Mouse (Mus musculus): Measurements from ENCODE around the gene Herc1.

Herc1 gene

GRCm38 (mm10) chr9:66465087-66465486 lies 114.8 kb downstream of the Herc1 start:
- in situ Hi-C loops (cut with MboI; ENCODE audit: low pct_unique_long_range_greater_than_20kb in 1 of 2, low sequenced_read_pairs in 2 of 2, unreplicated experiment in 1 of 2) = no loop called here

- in situ Hi-C loops (cut with MboI; ENCODE audit: low pct_unique_long_range_greater_than_20kb in 1 of 2, low sequenced_read_pairs in 2 of 2, unreplicated experiment in 1 of 2) = no loop called here
Measured at GRCm38 (mm10) chr9:66477785-66478184, 127.5 kb downstream of the Herc1 start.

DNA sequence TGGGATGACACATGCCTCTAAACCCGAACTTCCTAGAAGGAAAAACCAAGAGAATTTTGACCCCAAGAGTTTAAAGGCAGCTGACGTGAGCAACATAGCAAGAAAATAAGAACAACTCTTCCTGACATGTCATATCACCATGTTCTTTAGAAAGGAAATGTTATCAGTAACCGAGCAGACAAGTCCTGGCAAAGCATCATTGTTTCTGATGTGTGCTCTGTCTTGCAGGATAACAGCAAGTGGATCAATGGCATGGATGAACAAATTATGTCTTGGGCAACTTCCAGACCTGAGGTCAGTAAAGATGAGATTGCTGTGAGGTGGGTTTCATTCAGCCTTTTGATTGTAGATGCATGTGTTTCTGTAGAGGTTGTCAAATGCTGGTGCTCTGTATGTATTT lies 133.2 kb downstream of the Herc1 start:
- in situ Hi-C loops (cut with MboI; ENCODE audit: low pct_unique_long_range_greater_than_20kb in 1 of 2, low sequenced_read_pairs in 2 of 2, unreplicated experiment in 1 of 2) = no loop called here

DNA sequence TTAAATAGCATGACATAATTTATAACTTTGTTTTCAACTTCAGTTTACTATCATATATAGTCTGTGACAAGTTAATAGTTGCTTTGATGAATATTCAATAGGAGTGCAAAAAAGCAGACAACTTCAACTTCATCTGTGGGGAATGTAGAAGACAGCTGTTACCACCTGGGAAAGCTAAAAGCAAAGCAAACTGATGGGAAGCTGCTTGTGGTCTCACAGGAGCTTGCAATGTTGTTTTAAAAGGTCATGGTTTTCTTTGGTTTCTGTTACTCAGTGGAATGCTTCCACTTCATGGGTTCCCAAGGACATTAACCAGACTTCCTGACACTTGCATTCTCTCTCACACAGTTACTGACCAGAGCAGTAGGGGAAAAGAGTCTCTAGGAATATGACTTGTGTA lies 138.5 kb downstream of the Herc1 start:
- in situ Hi-C loops (cut with MboI; ENCODE audit: low pct_unique_long_range_greater_than_20kb in 1 of 2, low sequenced_read_pairs in 2 of 2, unreplicated experiment in 1 of 2) = no loop called here

- in situ Hi-C loops (cut with MboI; ENCODE audit: low pct_unique_long_range_greater_than_20kb in 1 of 2, low sequenced_read_pairs in 2 of 2, unreplicated experiment in 1 of 2) = no loop called here
Measured at GRCm38 (mm10) chr9:66492361-66492760, 142.1 kb downstream of the Herc1 start.

GRCm38 (mm10) chr9:66493992-66494391 lies 143.7 kb downstream of the Herc1 start:
- in situ Hi-C loops (cut with MboI; ENCODE audit: low pct_unique_long_range_greater_than_20kb in 1 of 2, low sequenced_read_pairs in 2 of 2, unreplicated experiment in 1 of 2) = no loop called here

GRCm38 (mm10) chr9:66501248-66501647 lies 151.0 kb downstream of the Herc1 start:
- in situ Hi-C loops (cut with MboI; ENCODE audit: low pct_unique_long_range_greater_than_20kb in 1 of 2, low sequenced_read_pairs in 2 of 2, unreplicated experiment in 1 of 2) = no loop called here

GRCm38 (mm10) chr9:66503879-66504411 lies 153.7 kb downstream of the Herc1 start:
- in situ Hi-C loops (cut with MboI; ENCODE audit: low pct_unique_long_range_greater_than_20kb in 1 of 2, low sequenced_read_pairs in 2 of 2, unreplicated experiment in 1 of 2) = no loop called here

DNA sequence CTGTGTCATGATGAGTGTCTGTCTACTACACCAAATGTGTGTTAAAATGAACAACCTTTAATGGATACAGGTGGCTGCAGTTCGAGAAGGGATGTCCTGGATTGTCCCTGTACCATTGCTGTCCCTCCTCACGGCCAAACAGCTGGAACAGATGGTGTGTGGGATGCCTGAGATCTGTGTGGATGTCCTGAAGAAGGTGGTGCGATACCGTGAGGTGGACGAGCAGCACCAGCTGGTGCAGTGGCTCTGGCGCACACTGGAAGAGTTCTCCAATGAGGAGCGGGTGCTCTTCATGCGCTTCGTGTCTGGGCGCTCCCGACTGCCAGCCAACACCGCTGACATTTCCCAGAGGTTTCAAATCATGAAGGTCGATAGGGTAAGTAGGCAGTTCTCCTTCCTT lies 154.3 kb downstream of the Herc1 start:
- in situ Hi-C loops (cut with MboI; ENCODE audit: low pct_unique_long_range_greater_than_20kb in 1 of 2, low sequenced_read_pairs in 2 of 2, unreplicated experiment in 1 of 2) = no loop called here

GRCm38 (mm10) chr9:66505141-66505917 lies 155.1 kb downstream of the Herc1 start:
- in situ Hi-C loops (cut with MboI; ENCODE audit: low pct_unique_long_range_greater_than_20kb in 1 of 2, low sequenced_read_pairs in 2 of 2, unreplicated experiment in 1 of 2) = no loop called here

- in situ Hi-C loops (cut with MboI; ENCODE audit: low pct_unique_long_range_greater_than_20kb in 1 of 2, low sequenced_read_pairs in 2 of 2, unreplicated experiment in 1 of 2) = no loop called here
Measured at GRCm38 (mm10) chr9:66506011-66506410, 155.8 kb downstream of the Herc1 start.

DNA sequence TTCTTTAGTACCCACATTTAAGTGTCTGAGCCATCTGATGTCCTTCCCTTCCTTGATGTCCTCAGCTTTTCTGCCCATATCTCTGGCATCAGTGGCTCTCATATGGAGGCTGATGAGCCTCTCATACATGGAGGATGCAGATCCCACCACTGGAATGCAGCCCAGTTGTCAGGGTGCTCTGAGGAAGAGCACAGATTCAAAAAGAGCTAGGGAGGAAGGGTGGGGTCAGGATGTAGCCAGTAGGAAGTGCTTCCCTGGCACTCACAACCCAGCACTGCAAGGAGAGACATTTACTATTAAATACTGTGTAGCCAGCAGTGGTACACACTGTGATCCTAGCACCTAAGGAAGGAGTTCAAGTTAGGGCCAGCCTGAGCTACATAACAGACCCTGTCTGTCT lies 156.2 kb downstream of the Herc1 start:
- in situ Hi-C loops (cut with MboI; ENCODE audit: low pct_unique_long_range_greater_than_20kb in 1 of 2, low sequenced_read_pairs in 2 of 2, unreplicated experiment in 1 of 2) = no loop called here

DNA sequence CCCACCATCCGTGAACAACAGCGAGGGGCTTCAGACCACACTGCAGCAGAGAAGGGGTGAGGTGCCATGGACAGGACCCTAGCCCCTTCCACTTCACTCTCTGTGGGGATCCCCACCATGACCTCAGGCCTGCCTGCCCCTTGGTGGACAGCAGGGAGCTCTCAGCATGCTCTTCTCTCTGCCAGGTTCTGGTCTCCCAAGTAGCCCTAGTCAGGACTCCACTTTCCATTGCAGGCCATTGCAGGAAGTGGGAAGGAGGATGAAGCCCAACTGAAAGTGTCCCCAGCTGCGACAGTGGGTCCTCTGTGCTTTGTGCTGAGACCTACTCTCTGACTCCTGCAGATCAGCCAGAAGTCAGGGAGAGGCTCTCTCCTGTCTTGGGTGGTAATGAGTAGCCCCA lies 157.4 kb downstream of the Herc1 start:
- in situ Hi-C loops (cut with MboI; ENCODE audit: low pct_unique_long_range_greater_than_20kb in 1 of 2, low sequenced_read_pairs in 2 of 2, unreplicated experiment in 1 of 2) = no loop called here

DNA sequence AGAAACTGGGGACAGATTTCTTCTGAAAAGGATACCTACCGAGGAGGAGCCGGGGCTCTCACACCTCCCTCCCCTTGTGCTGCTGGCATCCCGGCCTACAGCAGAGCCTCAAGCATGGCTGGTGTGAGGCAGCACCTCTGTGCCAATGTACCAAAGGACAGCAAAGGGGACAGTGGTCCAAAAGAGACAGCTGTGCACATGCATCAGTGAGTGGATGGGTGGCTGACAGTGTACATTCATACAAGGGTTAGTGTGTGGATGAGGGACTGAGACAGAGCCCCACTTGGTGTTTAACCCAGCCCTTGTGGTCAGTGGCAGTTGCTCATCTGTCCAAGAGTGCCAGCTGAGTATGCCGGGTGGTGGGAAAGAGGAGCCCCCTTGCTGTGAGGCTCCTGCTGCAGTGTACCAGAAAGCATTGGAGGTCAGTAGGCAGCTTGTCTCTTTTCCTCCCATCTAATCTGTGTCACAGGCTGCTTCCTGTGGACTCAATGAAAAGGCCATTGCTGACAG lies 158.7 kb downstream of the Herc1 start:
- in situ Hi-C loops (cut with MboI; ENCODE audit: low pct_unique_long_range_greater_than_20kb in 1 of 2, low sequenced_read_pairs in 2 of 2, unreplicated experiment in 1 of 2) = no loop called here

- in situ Hi-C loops (cut with MboI; ENCODE audit: low pct_unique_long_range_greater_than_20kb in 1 of 2, low sequenced_read_pairs in 2 of 2, unreplicated experiment in 1 of 2) = no loop called here
Measured at GRCm38 (mm10) chr9:66510351-66510841, 160.1 kb downstream of the Herc1 start.

GRCm38 (mm10) chr9:66510944-66511343 lies 160.7 kb downstream of the Herc1 start:
- in situ Hi-C loops (cut with MboI; ENCODE audit: low pct_unique_long_range_greater_than_20kb in 1 of 2, low sequenced_read_pairs in 2 of 2, unreplicated experiment in 1 of 2) = no loop called here

GRCm38 (mm10) chr9:66511580-66512350 lies 161.5 kb downstream of the Herc1 start:
- in situ Hi-C loops (cut with MboI; ENCODE audit: low pct_unique_long_range_greater_than_20kb in 1 of 2, low sequenced_read_pairs in 2 of 2, unreplicated experiment in 1 of 2) = no loop called here

GRCm38 (mm10) chr9:66512351-66512671 lies 162.1 kb downstream of the Herc1 start:
- in situ Hi-C loops (cut with MboI; ENCODE audit: low pct_unique_long_range_greater_than_20kb in 1 of 2, low sequenced_read_pairs in 2 of 2, unreplicated experiment in 1 of 2) = no loop called here

GRCm38 (mm10) chr9:66513150-66513549 lies 162.9 kb downstream of the Herc1 start:
- in situ Hi-C loops (cut with MboI; ENCODE audit: low pct_unique_long_range_greater_than_20kb in 1 of 2, low sequenced_read_pairs in 2 of 2, unreplicated experiment in 1 of 2) = no loop called here
